Mouse (Mus musculus): Measurements from ENCODE around the gene Camk1d.
"Not testable (repeated sequence)": the region's sequence is repeated elsewhere in the genome, so short reads cannot be mapped to it uniquely, and the experiment has no call there.

Gene Camk1d

DNA sequence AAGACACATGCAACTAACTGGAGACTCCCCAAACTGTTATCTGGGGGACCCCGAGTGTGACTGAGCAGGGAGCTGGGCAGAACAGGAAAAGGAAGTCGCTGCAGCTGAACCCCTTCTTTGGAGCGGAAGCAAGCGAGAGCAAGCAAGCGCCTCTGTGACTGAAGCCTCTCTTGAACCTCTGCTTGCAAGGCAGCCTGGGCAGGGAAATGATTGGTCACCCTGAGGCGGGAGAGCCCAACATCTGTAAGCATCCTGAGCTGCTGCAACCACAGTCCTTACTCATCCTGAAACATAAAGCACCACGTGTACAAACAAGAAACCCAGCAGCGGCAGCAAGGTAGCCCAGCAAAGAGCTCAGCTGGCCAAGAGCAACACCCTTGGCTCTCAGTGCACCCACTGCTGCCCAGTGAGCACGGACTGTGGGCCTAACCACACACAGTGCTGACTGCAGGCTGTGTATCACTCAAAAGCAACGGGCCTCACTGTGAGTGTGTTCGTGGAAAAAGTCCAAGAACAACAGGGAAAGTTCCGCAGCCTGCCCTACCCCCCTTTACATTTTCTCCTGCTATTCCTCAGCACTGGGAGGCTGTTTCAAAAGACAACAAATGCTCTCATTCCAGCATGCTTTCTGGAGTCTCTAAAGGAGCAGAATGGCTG lies 100.5 kb downstream of the Camk1d start:
- DNase-seq (ENCODE audit: low spot score in 2 of 2) = no peak

DNA sequence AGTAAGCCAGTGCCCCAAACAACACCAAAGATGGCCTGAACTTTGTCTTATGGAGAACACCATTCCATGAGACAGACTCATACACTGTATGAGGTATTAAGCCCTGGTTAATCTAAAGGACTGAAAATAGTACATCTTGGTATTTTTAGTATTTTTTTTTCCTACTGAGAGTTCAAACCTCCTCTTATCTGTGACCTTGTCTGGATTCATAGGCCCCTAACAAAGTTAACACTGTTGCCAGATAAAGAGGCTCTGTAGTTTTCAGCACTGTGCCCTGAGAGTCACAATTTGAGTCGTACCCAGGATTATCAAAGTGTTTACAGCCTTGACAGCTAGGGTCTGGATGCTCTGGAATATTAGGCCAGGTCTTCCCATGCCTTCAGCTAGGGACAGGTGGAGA lies 102.7 kb downstream of the Camk1d start:
- DNase-seq (ENCODE audit: low spot score in 2 of 2) = no peak

DNA sequence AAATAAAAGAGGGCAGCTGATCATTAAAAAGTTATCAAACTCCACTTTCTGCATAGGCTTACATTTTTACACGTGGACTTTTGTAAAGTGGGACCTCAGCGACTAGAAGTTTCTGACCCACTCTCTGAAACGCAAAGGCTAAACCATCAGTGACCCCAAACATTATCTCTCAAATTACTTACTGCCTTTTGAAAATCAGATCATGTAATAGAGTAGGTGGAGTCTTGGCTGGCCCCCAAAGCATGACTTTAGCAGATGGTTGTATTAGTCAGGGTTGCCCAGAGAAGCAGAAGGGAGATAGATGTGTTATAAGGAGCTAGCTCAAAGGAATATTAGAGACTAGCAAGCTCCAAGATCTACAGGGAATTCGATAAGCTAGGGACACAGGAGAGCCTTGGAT lies 103.8 kb downstream of the Camk1d start:
- DNase-seq (ENCODE audit: low spot score in 2 of 2) = no peak

DNA sequence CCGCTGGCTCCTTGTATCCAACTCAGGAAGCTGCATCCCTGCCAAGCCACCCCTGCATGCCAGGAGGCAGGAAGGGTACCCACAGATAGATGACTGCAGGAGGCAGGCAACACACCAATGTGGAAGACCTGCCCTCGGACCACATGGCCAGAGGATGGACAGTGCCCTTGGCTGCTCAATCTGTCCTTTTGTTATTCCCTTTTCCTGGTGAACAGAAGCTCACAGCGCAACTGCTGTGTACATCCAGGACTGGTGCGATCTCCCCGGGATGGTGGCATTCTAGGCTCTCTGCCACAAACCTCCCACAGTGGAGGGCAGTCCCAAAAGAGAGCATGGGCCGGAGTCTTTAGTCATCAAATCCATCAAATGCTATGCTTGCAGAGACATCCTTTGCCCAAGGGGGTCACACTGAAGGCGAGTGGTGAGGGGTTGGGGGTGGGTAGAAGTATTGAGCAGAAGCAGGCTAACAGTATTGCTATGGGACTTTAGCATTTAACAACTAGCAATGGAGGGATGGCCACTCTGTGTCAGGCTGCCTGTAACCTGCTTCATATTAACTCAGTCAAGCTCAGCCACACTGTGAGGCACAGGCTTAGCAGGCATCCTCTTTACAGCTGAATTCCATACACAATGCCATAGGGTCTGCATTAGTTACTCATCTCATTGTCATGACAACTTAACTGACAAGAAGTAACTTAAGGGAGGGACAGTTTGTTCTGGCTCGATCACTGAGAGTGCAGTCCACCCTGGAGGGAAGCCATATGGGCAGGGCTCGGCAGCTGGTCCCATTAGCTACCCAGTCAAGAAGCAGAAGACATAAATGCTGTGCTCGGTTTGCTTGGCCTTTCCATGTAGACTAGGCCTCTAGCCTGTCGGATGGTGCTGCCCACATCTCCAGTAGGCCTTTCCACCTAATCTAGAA lies 106.1 kb downstream of the Camk1d start:
- no peak for DNase-seq (ENCODE audit: low spot score in 2 of 2)

GRCm38 (mm10) chr2:5605849-5606248 lies 108.5 kb downstream of the Camk1d start:
- no peak for DNase-seq (ENCODE audit: low spot score in 2 of 2)

GRCm38 (mm10) chr2:5602044-5602443 lies 112.3 kb downstream of the Camk1d start:
- DNase-seq (ENCODE audit: low spot score in 2 of 2) = no peak

DNA sequence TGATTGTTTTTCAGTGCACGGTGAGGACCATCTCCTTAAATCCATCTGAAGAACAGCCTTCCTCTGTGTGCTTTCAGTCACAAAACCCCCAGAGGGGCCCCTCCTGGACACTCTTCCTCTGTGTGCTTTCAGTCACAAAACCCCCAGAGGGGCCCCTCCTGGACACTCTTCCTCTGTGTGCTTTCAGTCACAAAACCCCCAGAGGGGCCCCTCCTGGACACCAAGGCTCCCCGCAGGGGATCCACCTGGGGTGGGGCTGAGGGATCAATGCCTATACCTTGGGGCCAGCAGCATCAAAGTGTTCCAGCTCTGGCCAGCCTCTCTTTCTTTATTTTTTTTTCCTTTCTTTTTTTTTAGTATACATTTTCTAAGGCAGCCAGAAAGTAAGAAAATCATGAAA lies 113.1 kb downstream of the Camk1d start:
- not testable (repeated sequence) for DNase-seq (ENCODE audit: low spot score in 2 of 2)

GRCm38 (mm10) chr2:5600183-5600962 lies 113.9 kb downstream of the Camk1d start:
- DNase-seq (ENCODE audit: low spot score in 2 of 2) = no peak

DNA sequence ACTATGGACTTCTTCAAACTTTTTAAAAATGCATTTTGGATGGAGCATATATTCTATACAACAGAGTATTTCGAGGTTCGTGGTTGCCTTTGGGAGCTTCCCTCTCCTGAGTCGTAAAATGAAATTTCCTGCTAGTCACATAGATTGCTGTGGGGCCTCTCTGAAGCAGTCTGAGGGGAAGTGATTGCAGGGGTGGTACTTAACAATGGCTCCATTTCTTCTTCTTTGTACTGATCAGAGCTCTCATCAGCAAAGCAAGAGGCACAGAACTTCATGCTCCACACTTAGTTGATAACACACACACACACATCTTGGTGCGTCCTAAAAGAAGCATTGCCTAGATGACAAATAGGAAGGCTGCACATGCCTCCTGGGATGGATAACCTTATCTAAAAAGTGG lies 114.6 kb downstream of the Camk1d start:
- DNase-seq (ENCODE audit: low spot score in 2 of 2) = no peak

DNA sequence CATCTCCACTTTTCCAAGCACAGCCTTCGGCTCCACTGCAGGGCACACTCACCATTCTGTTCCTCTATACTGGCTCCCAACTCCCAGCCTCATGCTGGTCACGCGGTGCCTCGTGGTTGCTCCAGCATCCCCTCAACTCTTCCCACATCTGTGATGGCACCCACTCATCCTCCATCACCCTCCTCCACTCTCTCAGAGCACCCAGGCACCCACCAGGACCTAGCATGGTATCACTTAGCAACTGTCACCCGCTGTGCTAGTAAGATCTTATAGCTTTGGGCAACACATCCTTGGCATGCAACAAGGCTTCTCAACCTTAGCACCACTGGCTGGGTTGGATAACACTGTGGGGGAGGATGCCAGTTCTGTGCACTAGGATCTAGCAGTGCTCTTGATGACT lies 115.8 kb downstream of the Camk1d start:
- no peak for DNase-seq (ENCODE audit: low spot score in 2 of 2)

GRCm38 (mm10) chr2:5596882-5597281 lies 117.4 kb downstream of the Camk1d start:
- peak; percentile 39 for DNase-seq (ENCODE audit: low spot score in 2 of 2)

DNA sequence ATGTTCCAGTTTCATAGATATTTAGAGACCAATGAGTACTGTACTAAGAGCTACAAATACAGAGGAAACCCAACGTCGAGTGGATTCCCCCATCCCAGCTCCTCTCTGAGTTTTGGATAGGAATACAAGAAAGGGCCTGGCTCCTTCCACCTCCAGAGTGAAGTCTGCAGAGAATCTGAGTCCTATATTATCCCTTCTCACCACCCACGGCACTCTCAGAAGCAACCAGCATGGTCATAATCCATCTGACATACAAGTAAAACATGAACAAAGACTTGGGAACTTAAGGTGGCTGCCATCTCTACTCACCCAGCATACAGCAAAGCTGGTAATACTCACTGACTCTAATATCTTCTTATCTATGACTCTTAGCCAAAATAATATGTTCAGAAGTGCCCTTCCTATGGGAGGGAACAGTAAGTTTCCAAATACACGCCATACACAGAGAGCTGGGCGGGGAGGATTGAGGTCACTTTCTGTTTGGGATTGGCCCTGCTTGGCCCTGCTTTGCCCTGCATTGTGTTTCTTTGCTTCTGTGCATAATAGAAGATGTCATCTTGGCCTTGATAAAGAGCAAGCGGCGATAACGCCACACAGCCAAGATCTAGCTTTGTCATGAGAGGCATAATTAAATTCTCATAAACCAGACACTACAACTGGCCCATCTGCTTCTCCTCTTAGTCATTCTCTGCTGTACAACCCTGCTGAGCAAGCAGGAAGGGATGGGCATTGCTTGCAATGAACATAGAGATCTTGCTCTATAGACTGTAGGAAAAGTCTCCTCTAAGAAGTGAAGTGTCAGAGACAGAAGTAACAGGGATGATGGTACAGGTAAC lies 118.7 kb downstream of the Camk1d start:
- DNase-seq (ENCODE audit: low spot score in 2 of 2) = no peak

- DNase-seq (ENCODE audit: low spot score in 2 of 2) = no peak
These were observed 121.7 kb downstream of the Camk1d start for GRCm38 (mm10) chr2:5592461-5593136.

DNA sequence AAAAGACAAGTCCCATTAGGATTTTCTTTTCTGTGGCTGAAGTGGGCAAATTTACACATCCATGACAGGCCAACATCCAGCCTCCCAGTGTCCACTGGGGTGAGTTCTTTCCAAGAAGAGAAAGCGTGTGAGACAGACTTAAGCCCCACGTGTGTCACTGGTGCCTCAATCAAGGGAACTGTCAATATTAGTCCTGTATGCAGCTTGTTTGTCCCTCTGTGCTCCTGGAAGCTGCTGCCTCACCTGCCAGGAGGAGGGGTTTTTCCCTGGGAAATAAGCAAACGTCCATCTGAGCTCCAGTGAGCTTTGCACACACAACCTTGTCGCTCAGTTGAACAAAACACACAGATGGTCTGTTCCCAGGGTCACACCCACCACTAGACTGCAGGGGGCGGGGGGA lies 124.2 kb downstream of the Camk1d start:
- DNase-seq (ENCODE audit: low spot score in 2 of 2) = no peak

DNA sequence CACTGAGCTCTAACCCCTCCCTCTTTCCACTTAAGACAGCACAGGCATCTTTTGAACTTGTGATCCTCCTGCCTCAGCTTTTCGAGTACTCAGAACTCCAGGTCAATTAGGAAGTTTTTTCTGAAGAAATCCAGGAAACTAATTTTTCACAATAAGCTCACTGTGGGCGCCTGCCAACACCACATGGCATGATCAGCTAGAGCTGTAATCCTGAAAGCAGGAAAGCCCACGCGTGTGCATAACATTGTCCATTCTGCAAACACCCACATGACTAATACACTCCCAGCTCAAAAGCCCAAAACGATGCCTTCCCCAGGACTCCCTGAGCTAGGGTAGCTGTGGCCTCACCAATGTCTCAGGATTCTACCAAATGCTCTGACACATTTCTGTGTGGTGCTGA lies 125.2 kb downstream of the Camk1d start:
- no peak for DNase-seq (ENCODE audit: low spot score in 2 of 2)

GRCm38 (mm10) chr2:5588329-5588982 lies 125.9 kb downstream of the Camk1d start:
- no peak for DNase-seq (ENCODE audit: low spot score in 2 of 2)

GRCm38 (mm10) chr2:5584318-5585027 lies 129.8 kb downstream of the Camk1d start:
- no peak for DNase-seq (ENCODE audit: low spot score in 2 of 2)

- DNase-seq (ENCODE audit: low spot score in 2 of 2) = no peak
These were observed 134.9 kb downstream of the Camk1d start for GRCm38 (mm10) chr2:5579391-5579790.

- DNase-seq (ENCODE audit: low spot score in 2 of 2) = no peak
These were observed 136.8 kb downstream of the Camk1d start for GRCm38 (mm10) chr2:5577399-5578129.
